Mouse (Mus musculus) lung, embryonic 15.5 days (tissue): ENCODE data around the gene Optn. TPM values are rescaled to one million over a fixed set of nuclear protein-coding genes. Genes with fewer than 3 reads are reported as not detected.

ENCODE experiments used
- ATAC-seq: fragments of 200-750 bp; cut with Nextera tagmentation; 2 replicates; pipeline ENCODE4 v1.8.0; 2017; ENCODE audit warnings: moderate number of reproducible peaks, borderline replicate concordance; ENCODE audit not compliant: low FRiP score, low TSS enrichment; ENCODE audit errors: extremely low read depth
- H3K27ac ChIP-seq: fragments of 300-500 bp; sonication (generic); 2 replicates; pipeline ENCODE4 v1.5.1; 2015; ENCODE audit warnings: moderate library complexity, mild to moderate bottlenecking, inconsistent platforms
- H3K27me3 ChIP-seq: fragments of 300-500 bp; sonication (generic); 2 replicates; pipeline ENCODE4 v1.6.1; 2015; ENCODE audit warnings: inconsistent platforms
- H3K36me3 ChIP-seq: fragments of 300-500 bp; sonication (generic); 2 replicates; pipeline ENCODE4 v1.6.1; 2015; ENCODE audit warnings: inconsistent platforms
- H3K4me1 ChIP-seq: fragments of 300-500 bp; sonication (generic); 2 replicates; pipeline ENCODE4 v1.6.1; 2015; ENCODE audit warnings: inconsistent platforms
- H3K4me2 ChIP-seq: fragments of 300-500 bp; sonication (generic); 2 replicates; pipeline ENCODE4 v1.6.1; 2015; ENCODE audit warnings: inconsistent platforms, mild to moderate bottlenecking, moderate library complexity
- H3K4me3 ChIP-seq: fragments of 300-500 bp; sonication (generic); 2 replicates; pipeline ENCODE4 v1.5.1; 2015; ENCODE audit warnings: mild to moderate bottlenecking, inconsistent platforms
- H3K9ac ChIP-seq: fragments of 300-500 bp; sonication (generic); 2 replicates; pipeline ENCODE4 v1.6.1; 2015; ENCODE audit warnings: inconsistent platforms
- H3K9me3 ChIP-seq: fragments of 300-500 bp; sonication (generic); 2 replicates; pipeline ENCODE4 v1.6.1; 2016; ENCODE audit warnings: inconsistent platforms
- WGBS: fragments of 180-500 bp; shearing (Covaris S2); methylation state at CpG from one replicate; pipeline ENCODE4 v1.1.7; 2015; 5-methylcytosine and 5-hydroxymethylcytosine counted together
- polyA plus RNA-seq: library from polyadenylated mRNA; unstranded; fragments of >200 nt; fragmentation: Nextera tagmentation; extraction: Ambion mirVana; gene quantifications from 2 replicates; pipeline ENCODE4 v1.2.1, GENCODE M21; 2015

Gene Optn
- polyA plus RNA-seq, 1 experiment from 2014 or later, result 10.5 TPM

DNA sequence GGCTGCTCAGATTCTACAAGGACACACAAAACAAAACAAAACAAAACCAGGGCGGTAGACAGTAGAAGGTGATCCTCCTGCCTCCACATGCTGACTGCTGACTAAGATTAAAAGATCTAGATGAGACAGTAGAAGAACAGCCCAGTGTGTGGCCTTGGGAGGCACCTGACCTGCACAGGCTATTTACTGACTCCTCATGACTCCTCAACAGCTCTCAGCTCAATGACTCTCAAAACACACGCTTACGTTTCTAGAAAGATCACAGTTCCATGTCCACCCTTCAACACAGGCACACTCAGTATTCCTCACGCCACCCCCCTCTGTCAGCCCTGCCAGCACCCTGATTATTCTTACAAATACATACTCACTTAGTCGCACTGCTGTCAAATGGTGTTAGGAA lies 5.4 kb downstream of the Optn start:
- Histone ChIP-seq H3K4me1 (peaks cover 14% of the 10 kb centered on the region), H3K4me3 (no peak overlapping the region), H3K36me3 (no peaks in the 10 kb centered on the region), H3K9ac (no peak overlapping the region), H3K9me3 (no peaks in the 10 kb centered on the region), H3K4me2 (no peak overlapping the region), H3K27ac (no peak overlapping the region), H3K27me3 (no peaks in the 10 kb centered on the region)
- 38% methylated on average over 5 of the region's 5 CpGs for WGBS
- no peak for ATAC-seq

DNA sequence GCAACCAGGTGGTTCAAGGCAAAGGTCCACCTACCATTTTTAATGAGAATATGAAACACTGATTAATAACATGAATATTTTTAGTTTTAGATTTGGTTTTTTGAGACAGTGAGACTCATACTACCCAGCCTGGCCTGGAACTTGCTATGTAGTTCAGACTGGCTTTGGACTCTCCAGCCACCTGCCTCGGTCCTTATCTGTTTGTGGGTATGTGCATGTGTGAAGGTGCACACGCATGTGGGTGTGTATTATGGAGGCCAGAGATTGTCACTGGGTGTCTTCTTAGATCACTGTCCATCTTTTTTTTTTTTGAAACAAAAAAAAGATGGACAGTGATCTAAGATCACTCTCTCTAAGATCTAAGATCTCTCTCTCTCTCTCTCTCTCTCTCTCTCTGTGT lies 13.3 kb downstream of the Optn start:
- no peak overlapping the region for H3K27ac ChIP-seq
- no peaks in the 10 kb centered on the region for H3K4me1 ChIP-seq
- no peaks in the 10 kb centered on the region for H3K27me3 ChIP-seq
- no peak overlapping the region for H3K9ac ChIP-seq
- H3K36me3 ChIP-seq, result no peaks in the 10 kb centered on the region
- 74% methylated on average over 2 of the region's 2 CpGs for WGBS
- ATAC-seq, result no peak
- no peaks in the 10 kb centered on the region for H3K9me3 ChIP-seq
- no peak overlapping the region for H3K4me2 ChIP-seq
- no peak overlapping the region for H3K4me3 ChIP-seq

DNA sequence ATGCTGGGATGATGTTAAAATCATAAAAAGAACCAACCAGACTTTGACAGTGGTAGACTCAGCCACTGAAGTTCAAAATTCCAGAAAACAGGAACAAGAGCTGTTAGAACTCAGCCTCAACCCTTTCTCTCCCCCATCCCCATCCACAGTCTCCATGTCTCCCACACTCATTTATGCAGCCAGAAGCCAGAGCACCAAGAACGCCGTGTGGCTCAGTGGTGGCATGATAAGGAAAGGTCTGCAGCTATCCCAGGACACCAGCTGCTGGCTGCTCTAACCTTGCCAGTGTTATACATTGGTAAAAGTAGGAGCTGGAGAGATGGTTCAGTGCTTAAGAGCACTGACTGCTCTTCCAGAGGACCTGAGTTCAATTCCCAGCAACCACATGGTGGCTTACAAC lies 16.8 kb downstream of the Optn start:
- no peak overlapping the region for H3K9ac ChIP-seq
- H3K27ac ChIP-seq, result no peak overlapping the region
- H3K4me3 ChIP-seq, result no peak overlapping the region
- H3K4me1 ChIP-seq, result 0 out of 2 replicates have a peak, but pooled peaks cover 5% of the 10 kb centered on the region
- no peaks in the 10 kb centered on the region for H3K9me3 ChIP-seq
- ATAC-seq, result no peak
- WGBS, result 87% methylated on average over 2 of the region's 2 CpGs
- H3K36me3 ChIP-seq, result no peaks in the 10 kb centered on the region
- no peaks in the 10 kb centered on the region for H3K27me3 ChIP-seq
- no peak overlapping the region for H3K4me2 ChIP-seq

DNA sequence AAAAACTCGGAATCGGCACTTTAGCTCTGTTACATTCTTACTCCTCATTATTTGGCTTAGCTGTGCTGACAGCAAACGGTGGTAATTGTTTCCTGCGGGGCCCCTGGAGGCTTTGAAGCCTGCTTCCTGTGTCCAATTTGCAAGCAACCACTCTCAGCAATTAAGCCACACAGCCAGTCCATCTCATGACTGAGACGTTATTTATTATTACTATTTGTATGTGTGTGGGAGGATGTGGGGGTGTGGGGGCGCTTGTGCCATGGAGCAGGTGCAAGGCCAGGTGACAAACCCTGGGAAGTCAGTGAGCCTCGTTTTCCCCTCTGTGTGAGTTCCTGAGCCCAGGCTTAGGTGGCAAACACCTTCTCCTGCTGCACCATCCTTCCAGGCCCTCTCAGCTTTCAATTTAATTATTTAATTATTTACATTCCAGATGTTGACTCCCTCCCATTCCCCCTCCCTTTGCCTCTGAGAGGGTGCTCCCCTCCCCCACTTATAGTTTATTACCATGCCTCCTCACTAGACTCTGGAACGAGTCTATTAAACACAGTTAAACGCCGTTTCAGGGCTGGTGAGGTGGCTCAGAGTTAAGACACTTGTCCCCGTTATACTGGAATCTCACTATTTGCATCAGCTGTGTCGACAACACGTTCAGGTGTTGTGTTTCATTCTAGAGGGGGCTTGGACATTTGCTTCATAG lies 18.4 kb downstream of the Optn start:
- no peaks in the 10 kb centered on the region for H3K9me3 ChIP-seq
- no peak overlapping the region for H3K4me3 ChIP-seq
- no peak for ATAC-seq
- H3K4me2 ChIP-seq, result no peak overlapping the region
- no peaks in the 10 kb centered on the region for H3K27me3 ChIP-seq
- 0 out of 2 replicates have a peak, but pooled peaks cover 5% of the 10 kb centered on the region for H3K4me1 ChIP-seq
- H3K9ac ChIP-seq, result no peak overlapping the region
- H3K27ac ChIP-seq, result no peak overlapping the region
- WGBS, result 28% methylated on average over 13 of the region's 13 CpGs
- H3K36me3 ChIP-seq, result no peaks in the 10 kb centered on the region

DNA sequence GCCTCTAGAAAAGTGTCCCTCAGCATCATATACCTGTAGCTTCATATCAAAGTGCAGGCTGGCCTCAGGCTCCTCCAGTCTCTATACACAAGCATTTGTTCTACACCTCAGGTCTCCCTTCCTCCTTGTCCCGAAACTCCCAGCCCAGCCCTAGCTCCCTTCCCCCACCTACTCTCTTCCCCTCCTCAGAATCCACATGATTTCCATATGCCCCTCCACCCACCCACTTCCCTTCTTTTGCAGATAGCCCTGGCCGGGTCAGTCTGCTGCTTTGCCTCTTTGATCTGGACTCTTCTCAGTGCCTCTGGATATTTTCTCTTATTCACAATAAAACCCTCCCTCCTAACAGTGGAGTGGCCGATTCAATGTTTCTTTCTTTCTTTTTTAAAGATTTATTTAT lies 19.5 kb downstream of the Optn start:
- Histone ChIP-seq H3K36me3 (no peaks in the 10 kb centered on the region), H3K27me3 (no peaks in the 10 kb centered on the region), H3K4me1 (peaks cover 6% of the 10 kb centered on the region; the same call in 1 of the 2 replicates), H3K9me3 (no peaks in the 10 kb centered on the region), H3K27ac (no peak overlapping the region), H3K4me2 (no peak overlapping the region), H3K4me3 (no peak overlapping the region), H3K9ac (no peak overlapping the region)
- no peak for ATAC-seq
- 51% methylated on average over 3 of the region's 3 CpGs for WGBS

DNA sequence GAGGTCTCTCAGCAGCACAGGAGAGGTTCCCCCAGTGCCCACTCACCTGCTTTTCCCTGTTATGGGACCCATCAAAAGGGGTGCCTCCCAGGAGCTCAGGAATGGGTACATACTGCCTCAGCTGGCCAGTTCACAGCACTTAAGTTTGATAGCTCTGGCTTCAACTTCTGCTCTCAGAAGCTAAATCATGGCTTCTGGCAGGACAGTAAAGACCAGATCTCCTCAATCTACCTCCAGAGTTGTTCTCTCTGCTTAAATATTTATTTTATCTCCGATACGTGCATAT lies 20.4 kb downstream of the Optn start:
- H3K9ac ChIP-seq, result no peak overlapping the region
- WGBS, result 80% methylated on average over 2 of the region's 2 CpGs
- ATAC-seq, result no peak
- H3K4me1 ChIP-seq, result peaks cover 9% of the 10 kb centered on the region; the same call in 1 of the 2 replicates
- H3K36me3 ChIP-seq, result no peaks in the 10 kb centered on the region
- H3K4me3 ChIP-seq, result no peak overlapping the region
- no peaks in the 10 kb centered on the region for H3K9me3 ChIP-seq
- no peak overlapping the region for H3K4me2 ChIP-seq
- no peaks in the 10 kb centered on the region for H3K27me3 ChIP-seq
- no peak overlapping the region for H3K27ac ChIP-seq

DNA sequence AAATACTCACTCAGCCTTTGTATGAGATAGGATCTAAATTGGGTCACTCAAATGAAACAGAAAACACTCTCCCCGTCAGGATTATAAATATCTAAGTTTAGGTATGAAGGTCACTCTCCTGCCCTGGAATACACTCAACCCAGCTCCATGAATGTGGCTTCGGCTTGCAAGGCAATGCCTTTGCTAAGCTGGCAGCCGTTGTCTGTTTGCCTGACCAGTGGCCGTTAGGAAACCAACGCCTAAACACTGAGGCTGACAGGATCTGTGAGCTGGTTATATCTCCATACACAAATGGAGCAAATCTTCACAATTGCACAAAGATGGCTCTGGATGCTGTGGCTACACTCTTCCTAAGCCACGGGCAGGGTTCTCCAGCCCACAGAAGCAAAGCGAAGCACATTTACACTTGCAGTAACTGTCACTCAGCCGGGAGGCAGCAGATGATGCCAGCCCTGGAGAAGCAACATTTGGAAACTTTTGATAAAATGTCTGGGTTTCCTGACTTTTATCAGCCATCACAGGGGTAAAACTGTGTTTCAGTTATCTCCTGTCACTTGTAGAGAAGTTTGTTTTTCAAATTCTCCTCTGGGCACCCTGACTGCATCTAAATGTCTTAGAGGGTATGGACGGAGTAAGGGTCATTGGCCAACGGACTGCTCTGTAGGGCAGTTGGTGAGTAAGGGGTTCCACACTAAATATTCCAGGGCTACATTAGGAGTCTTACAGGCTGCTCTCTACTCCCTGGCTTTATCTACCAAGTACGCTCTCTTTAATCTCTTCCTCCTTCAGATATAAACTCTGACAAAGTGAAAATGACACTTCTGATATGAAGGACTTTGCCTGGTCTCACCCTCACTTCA lies 21.0 kb downstream of the Optn start:
- Histone ChIP-seq H3K27me3 (no peaks in the 10 kb centered on the region), H3K9ac (no peak overlapping the region), H3K4me1 (peaks cover 12% of the 10 kb centered on the region), H3K4me3 (no peak overlapping the region), H3K27ac (no peak overlapping the region), H3K9me3 (no peaks in the 10 kb centered on the region), H3K4me2 (no peak overlapping the region), H3K36me3 (no peaks in the 10 kb centered on the region)
- 65% methylated on average over 11 of the region's 11 CpGs for WGBS
- ATAC-seq, result no peak

DNA sequence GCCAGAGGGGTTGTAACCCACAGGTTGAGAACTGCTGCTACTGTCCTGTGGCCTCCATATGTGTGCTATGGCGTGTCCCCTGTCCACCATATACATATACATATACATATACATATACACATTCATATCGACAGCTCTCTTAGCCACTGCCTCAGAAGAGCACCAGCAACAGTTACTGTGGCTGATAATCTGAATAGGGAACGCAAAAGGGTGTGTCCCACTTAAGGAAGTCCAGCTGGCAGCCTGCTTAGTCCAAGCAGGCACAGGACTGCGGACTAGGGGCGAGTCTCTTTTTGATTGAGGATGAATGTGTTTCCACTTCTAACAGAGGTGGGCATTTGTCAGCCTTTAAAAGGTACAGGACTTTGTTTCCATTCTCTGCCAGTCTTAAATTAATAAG lies 22.0 kb downstream of the Optn start:
- no peak overlapping the region for H3K27ac ChIP-seq
- no peak overlapping the region for H3K4me2 ChIP-seq
- H3K4me3 ChIP-seq, result no peak overlapping the region
- WGBS, result 81% methylated on average over 5 of the region's 5 CpGs
- H3K9ac ChIP-seq, result no peak overlapping the region
- H3K9me3 ChIP-seq, result no peaks in the 10 kb centered on the region
- H3K27me3 ChIP-seq, result no peaks in the 10 kb centered on the region
- no peak for ATAC-seq
- peaks cover 16% of the 10 kb centered on the region for H3K4me1 ChIP-seq
- H3K36me3 ChIP-seq, result no peaks in the 10 kb centered on the region

DNA sequence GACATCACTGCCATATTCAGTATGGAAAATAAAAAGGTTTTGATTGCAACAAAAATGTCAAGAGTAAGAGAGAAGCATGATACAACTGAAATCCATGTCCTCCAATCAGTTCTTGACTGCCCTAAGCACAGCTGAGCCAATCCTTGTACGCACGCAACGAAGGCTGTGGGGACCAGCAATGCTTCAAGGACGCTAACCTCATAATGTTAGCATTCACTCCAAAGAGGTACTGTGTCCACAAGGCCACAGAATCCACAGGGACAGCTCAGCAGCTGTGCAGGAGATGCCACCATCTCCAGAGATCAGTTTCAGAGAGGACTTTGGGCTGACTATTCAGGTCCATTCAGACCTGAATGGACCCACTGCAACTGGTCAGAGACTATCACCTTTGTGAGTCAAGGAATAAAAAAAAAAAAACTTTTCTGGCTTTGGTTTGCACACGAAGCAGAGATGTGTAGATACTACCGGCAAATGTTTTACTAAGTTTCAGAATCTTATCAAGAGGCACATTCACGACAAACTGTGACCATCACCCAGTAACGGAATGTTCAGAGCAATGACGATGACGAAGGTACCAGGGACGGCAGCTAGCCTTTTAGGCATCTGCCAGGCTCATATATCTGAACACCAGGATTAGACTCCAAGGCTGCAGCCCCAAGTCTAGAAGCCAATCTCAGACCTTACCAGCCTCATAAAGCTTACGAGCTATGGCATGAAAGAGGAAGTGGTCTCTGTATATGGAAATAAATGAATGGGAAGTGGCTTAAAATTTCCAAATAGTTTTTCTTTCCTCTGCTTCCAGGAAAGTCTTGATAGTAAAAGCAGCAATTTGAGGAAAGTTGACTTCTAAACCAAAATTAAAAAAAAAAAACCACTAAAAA lies 23.3 kb downstream of the Optn start:
- Histone ChIP-seq H3K27me3 (no peaks in the 10 kb centered on the region), H3K27ac (peak overlapping the region; percentile 35; the same call in 1 of the 2 replicates), H3K4me3 (no peak overlapping the region), H3K36me3 (no peaks in the 10 kb centered on the region), H3K9me3 (no peaks in the 10 kb centered on the region), H3K4me1 (peaks cover 16% of the 10 kb centered on the region), H3K9ac (no peak overlapping the region), H3K4me2 (no peak overlapping the region)
- WGBS, result 85% methylated on average over 12 of the region's 12 CpGs
- ATAC-seq, result no peak

DNA sequence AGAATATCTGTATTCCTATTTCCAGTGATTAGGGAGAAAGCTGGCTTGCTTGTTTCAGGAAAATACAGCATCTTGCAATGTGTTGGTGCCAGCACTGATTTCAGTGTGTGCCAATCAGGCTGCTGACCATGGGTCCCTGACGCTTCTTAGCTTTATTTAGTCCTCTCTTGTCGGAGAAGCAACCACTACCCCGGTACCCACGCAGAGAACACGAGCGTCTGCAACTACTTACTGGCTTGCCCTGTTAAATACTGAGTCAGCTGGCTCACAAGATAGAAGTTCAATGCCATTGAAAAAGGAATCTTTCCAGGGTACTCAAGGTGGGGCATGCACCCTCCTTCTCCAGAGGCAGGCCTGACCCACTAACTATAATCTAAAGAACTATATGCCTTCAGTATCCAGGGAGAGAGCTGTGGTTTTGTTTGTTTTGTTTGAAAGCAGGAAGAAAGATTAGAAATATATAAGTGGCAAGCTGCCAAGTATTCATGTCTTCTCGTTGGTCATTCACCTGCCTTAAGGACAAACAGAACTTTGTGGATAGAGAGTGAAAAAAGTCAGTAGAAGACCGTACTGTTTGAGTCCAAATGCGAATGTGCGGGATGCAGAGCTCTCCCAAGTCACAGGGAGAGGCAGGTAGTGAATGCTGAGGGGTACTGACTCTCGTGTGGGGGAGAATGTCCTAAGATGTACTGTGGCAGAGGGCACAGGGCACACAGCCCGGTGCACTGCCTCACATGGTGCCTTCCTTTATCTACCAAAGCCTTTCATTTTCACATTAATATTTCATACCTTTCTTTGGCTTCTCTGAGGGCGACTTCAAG lies 24.3 kb downstream of the Optn start:
- H3K36me3 ChIP-seq, result no peaks in the 10 kb centered on the region
- no peak for ATAC-seq
- peak overlapping the region; percentile 35; the same call in 1 of the 2 replicates for H3K27ac ChIP-seq
- peaks cover 11% of the 10 kb centered on the region for H3K4me1 ChIP-seq
- H3K9ac ChIP-seq, result no peak overlapping the region
- 56% methylated on average over 13 of the region's 13 CpGs for WGBS
- H3K4me3 ChIP-seq, result no peak overlapping the region
- H3K4me2 ChIP-seq, result no peak overlapping the region
- H3K27me3 ChIP-seq, result no peaks in the 10 kb centered on the region
- H3K9me3 ChIP-seq, result no peaks in the 10 kb centered on the region

DNA sequence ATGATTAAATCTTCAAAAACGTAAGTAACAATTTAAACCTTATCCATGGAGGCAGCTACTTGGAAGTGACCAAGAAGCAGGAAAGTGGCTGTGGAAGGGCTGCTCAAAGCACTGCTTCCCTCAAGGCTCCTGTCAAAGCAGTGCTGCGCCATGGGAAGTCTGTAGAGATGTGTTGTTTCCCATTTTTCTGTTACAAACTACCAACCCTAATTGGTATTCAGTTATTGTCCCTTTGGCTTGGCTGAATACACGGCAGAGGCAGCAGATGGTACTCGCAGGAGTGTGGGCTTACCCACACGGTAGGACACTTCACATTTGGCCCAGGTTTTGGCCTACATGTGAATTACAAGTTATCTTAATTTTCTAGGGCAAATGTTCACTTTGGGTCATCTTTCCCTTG lies 25.5 kb downstream of the Optn start:
- Histone ChIP-seq H3K27ac (no peak overlapping the region), H3K4me2 (no peak overlapping the region), H3K4me3 (no peak overlapping the region), H3K9me3 (no peaks in the 10 kb centered on the region), H3K27me3 (no peaks in the 10 kb centered on the region), H3K4me1 (peaks cover 15% of the 10 kb centered on the region), H3K9ac (no peak overlapping the region), H3K36me3 (no peaks in the 10 kb centered on the region)
- ATAC-seq, result no peak
- WGBS, result 75% methylated on average over 5 of the region's 5 CpGs
